Mouse (Mus musculus): ENCODE measurements at regions not wholly inside any gene's neighbourhood (a gene's known extent, or its start where the extent isn't known, plus 50 kb on each side); places are given as distances from the start of the nearest gene placed in this dataset.
"Not testable (repeated sequence)": the region's sequence is repeated elsewhere in the genome, so short reads cannot be mapped to it uniquely, and the experiment has no call there.

DNA sequence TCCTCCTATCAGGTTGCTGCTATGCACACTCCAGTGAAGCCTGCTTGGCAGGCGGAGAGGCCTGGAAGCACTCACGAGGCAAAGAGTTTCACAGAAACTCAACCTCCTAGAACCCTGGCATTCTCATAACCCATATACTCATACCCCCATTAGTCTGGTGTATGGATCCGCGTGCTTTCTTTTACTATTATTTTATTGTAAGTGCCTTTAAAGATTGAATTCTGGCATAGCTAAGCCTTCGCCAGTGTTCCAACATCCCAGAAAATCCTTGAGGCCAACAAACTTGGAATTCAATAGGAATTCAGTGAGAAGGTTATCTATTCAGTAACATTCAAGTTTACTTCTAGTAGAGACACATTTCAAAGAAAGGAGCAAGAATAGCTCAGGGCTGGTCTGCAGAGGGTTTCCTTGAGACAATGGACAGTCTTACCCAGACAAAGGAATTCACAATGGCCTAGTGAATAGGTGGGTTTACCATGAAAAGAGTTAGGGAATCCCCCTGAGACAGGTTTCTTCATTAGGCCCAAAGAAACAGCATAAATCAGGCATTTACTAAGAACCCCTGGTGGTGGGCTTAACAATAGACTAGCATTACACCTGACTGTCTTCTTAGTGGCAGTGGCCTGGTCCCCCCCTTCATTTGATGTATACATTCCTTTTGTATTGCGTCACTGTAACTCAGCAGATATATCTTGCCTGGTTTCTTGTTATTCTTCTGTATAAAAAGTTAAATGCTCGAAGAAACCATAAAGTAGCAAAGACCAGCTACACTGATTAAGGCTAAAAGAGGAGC, 80.8 kb upstream of the Gm15446 start:
- DNase-seq (ENCODE audit: extremely low read depth, low read depth): not testable (repeated sequence)

DNA sequence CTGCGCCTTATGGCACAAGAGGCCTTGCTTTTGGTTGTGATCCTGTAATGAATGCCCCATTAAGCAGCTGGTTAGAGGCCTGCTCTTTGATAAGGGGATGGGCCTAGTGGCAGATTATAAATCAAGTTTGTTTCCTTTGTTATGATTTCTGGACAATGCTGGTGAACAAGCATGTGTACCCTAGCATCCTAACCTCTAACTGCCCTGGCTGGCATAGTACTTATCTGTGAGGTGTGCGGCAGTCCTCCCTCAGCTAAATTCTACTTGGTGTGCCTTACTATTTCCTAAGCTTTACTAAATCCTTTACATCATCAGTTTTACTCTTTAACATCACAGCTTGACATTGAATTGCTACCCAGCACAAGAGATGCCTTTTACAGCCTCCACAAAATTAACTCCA, 79.0 kb upstream of the Gm15446 start:
- DNase-seq (ENCODE audit: extremely low read depth, low read depth): not testable (repeated sequence)

DNA sequence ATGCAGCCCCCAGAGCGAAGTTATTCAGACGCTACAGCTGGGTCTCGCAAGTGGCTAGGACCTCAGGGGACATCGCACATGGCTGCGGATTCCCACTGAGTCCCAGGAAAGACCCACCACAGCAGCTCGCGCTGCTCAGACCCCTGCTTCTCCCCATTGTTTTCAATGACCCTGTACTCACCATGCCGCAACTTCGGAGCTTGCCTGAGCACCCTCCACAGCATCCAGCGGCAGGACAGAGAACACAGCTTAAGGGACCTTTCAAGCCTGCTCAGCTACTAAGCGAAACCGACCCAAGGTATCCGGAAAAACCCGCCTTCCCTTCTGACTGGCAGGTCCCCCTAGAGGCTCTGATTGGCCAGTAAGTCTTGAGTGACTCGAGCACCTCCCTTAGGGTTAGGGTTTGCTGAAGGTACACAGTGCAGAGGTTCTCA, 78.4 kb upstream of the Gm15446 start:
- peak; percentile 81 for DNase-seq (ENCODE audit: extremely low read depth, low read depth)

DNA sequence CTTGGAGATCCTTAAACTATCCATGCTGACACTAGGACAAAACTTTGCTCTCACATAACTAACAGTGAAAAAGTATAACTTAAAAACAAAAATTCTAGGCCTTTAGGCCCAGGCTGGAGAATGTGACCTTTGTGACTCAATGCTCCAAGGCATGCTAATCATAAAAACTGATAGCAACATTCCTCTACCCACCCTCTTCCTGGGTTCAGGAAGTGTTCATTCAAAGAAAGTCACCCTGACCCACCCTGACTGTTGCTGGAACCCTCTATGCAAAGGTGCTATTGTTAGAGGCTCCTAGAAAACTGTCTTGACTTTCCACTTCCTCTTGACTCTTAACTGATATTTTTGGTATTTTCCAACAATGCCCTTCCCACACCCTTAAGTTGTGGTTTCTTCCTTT, 72.0 kb upstream of the Gm15446 start:
- DNase-seq (ENCODE audit: extremely low read depth, low read depth): not testable (repeated sequence)

DNA sequence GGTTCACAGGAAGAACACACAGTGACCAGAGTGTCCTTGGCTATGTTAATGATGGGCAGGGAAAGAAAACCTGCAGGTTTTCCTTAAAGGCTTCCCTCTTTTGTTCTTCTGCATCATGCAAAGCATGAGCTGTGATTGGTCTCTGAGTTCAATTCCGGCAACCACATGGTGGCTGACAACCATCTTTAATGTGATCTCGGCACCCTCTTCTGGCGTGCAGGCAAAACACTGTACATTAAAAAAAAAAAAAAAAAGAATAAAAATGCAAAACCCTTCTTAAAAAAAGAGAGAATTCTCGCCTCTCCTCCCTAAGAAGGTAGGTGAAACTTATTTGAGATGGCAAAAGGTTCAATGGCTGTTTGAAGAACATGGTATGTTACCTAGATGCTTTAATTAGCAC, 62.8 kb upstream of the Gm15446 start:
- DNase-seq (ENCODE audit: extremely low read depth, low read depth): no peak

DNA sequence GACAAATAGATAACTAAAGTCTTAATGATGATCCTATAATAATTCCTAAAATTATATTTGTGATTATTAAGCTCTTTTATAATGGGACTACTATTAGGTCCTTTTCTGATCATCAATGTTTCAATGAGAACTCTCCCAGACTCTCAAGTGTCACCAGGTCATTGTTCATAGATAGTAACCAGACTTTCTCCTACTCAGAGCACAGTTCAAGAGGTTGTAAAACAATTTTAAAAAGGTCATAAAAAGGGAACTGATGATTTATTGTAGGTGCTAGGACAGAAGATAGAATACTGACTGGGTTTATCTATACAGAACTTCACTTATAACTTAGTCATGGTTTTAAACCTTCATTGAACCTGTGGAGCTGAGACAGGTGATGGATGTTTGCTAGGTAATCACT, 58.7 kb upstream of the Gm15446 start:
- not testable (repeated sequence) for DNase-seq (ENCODE audit: extremely low read depth, low read depth)

DNA sequence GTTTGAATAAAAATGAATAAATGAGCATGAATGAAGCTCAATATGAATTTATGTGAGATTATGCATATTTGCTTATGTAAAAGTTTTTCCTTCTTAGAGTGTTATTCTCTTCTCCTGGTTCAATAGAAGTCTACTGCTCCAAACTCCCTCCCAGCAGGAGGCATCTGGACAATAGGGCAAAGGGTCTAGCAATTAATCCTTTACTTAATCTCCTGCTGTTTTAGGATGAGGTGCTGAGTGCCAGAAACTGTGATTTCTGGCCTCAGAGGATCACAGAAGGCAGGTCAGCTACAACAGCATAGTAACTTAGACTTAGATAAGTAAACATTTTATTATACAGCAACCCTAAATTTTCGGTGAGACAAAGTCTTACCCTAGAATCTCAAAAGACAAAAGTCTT, 57.6 kb upstream of the Gm15446 start:
- DNase-seq (ENCODE audit: extremely low read depth, low read depth): no peak

DNA sequence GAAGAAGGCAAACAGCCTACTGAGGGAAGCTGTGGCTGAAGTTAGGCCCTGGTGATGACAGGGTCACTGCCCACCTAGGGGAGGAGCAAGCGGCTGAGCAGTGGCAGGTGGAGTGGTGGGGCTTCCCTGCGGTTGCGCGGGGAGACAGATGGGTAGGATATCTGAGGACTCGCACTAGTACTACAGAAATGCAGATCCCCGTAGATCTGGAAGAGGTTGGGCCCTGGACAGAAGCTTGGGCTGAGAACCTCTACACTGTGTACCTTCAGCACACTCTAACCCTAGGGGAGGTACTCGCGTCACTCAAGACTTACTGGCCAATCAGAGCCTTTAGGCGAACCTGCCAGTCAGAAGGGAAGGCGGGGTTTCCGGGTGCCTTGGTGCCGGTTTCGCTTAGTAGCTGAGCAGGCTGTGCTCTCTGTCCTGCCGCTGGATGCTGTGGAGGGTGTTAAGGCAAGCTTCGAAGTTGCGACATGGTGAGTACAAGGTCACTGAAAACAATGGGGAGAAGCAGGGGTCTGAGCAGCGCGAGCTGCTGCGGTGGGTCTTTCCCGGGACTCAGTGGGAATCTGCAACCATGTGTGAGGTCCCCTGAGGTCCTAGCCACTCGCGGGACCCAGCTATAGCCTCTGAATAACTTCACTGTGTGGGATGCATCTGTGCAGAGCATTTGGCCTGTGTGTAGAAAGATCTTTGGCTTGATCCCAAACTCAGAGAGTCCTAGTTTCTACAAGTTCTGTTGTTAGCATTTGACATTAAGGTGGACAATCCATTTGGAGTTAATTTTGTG, 56.7 kb upstream of the Gm15446 start:
- peak; percentile 89 for DNase-seq (ENCODE audit: extremely low read depth, low read depth)

DNA sequence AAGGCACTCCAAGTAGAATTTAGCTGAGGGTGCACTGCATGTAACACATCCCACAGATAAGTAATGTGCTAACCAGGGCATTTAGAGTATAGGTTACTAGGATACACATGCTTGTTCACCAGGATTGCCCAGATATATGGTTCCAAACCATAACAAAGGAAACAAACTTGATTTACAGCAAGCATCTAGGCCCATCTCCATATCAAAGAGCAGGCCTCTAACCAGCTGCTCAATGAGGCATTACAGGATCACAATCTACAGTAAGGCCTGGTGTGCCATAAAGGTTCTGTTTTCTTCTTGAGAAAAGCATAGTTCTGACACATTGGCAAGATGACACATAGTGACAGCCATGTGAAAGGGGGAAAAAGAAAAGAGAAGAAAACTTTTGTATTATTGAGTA, 56.0 kb upstream of the Gm15446 start:
- not testable (repeated sequence) for DNase-seq (ENCODE audit: extremely low read depth, low read depth)

Measured in MEL-GATA-1-ER (cell line).